Mouse (Mus musculus): ENCODE measurements at regions not wholly inside any gene's neighbourhood (a gene's known extent, or its start where the extent isn't known, plus 50 kb on each side); places are given as distances from the start of the nearest gene placed in this dataset.
"Not testable (repeated sequence)": the region's sequence is repeated elsewhere in the genome, so short reads cannot be mapped to it uniquely, and the experiment has no call there.

GRCm38 (mm10) chr1:51411726-51412125 lies 66.5 kb downstream of the Nabp1 start:
- Histone ChIP-seq H3K4me3 (no peak overlapping the region), H3K27ac (no peak overlapping the region)
- DNase-seq (ENCODE audit: extremely low spot score in 1 of 2, low spot score in 2 of 2) = no peak
- no peak for TF ChIP-seq CTCF (IDR thresholded peaks at IDR 0.05)
- intact Hi-C loops (cut with DNase I) = no loop called here

DNA sequence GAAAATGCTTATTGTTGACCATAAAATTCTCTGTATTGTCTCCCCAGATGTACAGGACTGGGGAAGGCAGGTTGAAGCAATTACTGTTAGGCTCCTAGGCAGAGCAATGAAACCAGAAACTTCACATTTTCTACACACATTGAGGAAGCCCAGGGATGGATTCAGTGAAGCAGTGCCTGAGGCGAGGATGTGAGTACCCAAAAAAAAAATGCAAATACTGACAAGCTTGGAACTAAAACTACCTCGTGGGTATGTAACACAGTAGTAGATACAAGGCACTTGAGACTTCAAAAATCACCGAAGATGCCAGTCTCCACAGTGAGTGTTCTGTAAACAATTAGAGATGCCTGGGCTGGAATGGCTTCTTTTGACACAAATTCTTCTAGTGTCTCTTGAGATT lies 74.6 kb downstream of the Nabp1 start:
- H3K4me3 ChIP-seq = no peak overlapping the region
- H3K27ac ChIP-seq = no peak overlapping the region
- no peak for DNase-seq (ENCODE audit: extremely low spot score in 1 of 2, low spot score in 2 of 2)
- TF ChIP-seq CTCF (IDR thresholded peaks at IDR 0.05) = no peak
- intact Hi-C loops (cut with DNase I) = no loop called here

- intact Hi-C loops (cut with DNase I) = no loop called here
- TF ChIP-seq CTCF (IDR thresholded peaks at IDR 0.05) = no peak
- no peak for DNase-seq (ENCODE audit: extremely low spot score in 1 of 2, low spot score in 2 of 2)
- H3K27ac ChIP-seq = no peak overlapping the region
- H3K4me3 ChIP-seq = no peak overlapping the region
Measured at GRCm38 (mm10) chr1:51402533-51402925, 75.7 kb downstream of the Nabp1 start.

DNA sequence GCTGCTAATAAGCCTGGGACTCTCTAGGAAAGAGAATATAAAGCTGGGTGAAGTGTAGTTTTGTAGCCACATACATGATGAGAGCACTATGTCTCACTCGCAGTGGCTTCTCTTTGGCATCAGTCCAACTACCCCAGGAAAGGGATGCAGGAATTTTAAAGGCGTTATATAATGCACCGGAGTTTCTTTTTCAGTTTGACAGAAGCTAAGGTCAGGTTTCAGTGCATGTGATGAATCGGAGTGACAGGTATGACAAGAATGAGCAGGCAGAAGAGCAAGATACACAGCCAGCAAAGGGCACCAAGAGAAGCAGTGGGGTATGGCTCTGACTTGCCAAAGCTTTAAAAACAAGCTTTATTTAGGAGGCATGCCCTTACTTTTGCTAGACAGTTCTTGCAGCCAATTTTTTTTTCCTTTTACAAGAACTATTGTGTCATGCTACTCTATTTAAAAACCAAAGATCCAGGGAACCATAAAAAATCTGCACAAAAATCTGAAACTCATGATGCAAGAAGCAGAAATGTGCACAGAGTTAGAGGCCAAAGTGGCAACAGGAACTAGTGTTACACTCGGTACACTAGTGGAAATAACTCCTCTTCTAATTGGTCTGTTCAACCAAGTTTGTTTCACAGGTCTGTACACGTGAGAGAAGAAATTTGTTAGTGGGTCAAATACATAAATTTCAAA lies 76.2 kb downstream of the Nabp1 start:
- intact Hi-C loops (cut with DNase I) = no loop called here
- no peak for DNase-seq (ENCODE audit: extremely low spot score in 1 of 2, low spot score in 2 of 2)
- Histone ChIP-seq H3K4me3 (no peak overlapping the region), H3K27ac (no peak overlapping the region)
- TF ChIP-seq CTCF (IDR thresholded peaks at IDR 0.05) = no peak

DNA sequence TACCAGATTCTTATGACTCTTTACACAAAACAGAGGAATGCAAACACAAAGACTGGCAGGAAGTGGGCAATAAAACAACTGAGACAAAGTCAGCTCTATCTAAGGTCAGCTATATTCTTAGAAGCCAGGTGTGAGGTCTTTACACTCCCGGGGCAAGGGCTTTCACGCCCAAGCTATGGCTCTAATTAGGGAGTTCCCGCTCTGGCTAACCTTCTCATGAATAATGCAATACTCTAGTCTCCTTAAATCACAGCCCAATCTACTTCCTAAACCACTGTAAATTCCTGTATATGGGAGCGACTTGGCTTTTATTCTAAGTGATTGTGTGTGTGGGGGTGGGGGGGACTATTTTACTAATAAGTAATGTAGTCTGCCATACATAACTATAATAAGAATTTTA lies 77.7 kb downstream of the Nabp1 start:
- DNase-seq (ENCODE audit: extremely low spot score in 1 of 2, low spot score in 2 of 2); H3K27ac ChIP-seq; intact Hi-C loops (cut with DNase I); H3K4me3 ChIP-seq: not testable (repeated sequence)

DNA sequence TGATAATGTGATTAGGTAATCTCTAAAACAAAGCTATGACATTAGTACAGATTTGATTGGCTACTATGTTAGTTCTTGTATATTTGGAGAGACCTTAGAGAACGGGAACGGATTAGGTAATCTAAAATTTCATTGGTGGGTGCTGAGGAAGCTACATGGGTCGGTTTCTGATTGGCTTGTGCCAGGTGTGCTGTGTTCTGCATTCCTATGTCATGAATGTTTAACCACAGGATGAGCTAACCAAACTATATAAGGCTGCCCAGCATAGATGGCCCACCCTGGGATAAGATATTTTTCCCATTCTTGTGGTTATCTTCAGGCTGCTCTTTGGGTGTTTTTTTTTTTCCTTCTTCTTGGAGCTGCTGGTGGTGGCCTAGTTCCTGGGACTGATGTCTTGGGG lies 91.4 kb downstream of the Nabp1 start:
- Histone ChIP-seq H3K27ac (no peak overlapping the region), H3K4me3 (no peak overlapping the region)
- no peak for TF ChIP-seq CTCF (IDR thresholded peaks at IDR 0.05)
- no peak for DNase-seq (ENCODE audit: extremely low spot score in 1 of 2, low spot score in 2 of 2)
- intact Hi-C loops (cut with DNase I) = no loop called here

GRCm38 (mm10) chr1:51384051-51384450 lies 94.2 kb downstream of the Nabp1 start:
- H3K27ac ChIP-seq = no peak overlapping the region
- TF ChIP-seq CTCF (IDR thresholded peaks at IDR 0.05) = no peak
- DNase-seq (ENCODE audit: extremely low spot score in 1 of 2, low spot score in 2 of 2) = no peak
- intact Hi-C loops (cut with DNase I) = no loop called here
- H3K4me3 ChIP-seq = no peak overlapping the region

- no peak for TF ChIP-seq CTCF (IDR thresholded peaks at IDR 0.05)
- Histone ChIP-seq H3K4me3 (no peak overlapping the region), H3K27ac (no peak overlapping the region)
- DNase-seq (ENCODE audit: extremely low spot score in 1 of 2, low spot score in 2 of 2) = peak; percentile 19 to 29
- intact Hi-C loops (cut with DNase I) = no loop called here
Measured at GRCm38 (mm10) chr1:51380240-51380639, 91.3 kb downstream of the Cavin2 start.

- no peak for TF ChIP-seq CTCF (IDR thresholded peaks at IDR 0.05)
- no peak for DNase-seq (ENCODE audit: extremely low spot score in 1 of 2, low spot score in 2 of 2)
- no peak overlapping the region for H3K4me3 ChIP-seq
- H3K27ac ChIP-seq = no peak overlapping the region
- intact Hi-C loops (cut with DNase I) = no loop called here
Measured at GRCm38 (mm10) chr1:51367587-51367986, 78.7 kb downstream of the Cavin2 start.

- Histone ChIP-seq H3K4me3 (no peak overlapping the region), H3K27ac (no peak overlapping the region)
- TF ChIP-seq CTCF (IDR thresholded peaks at IDR 0.05) = no peak
- no peak for DNase-seq (ENCODE audit: extremely low spot score in 1 of 2, low spot score in 2 of 2)
- intact Hi-C loops (cut with DNase I) = no loop called here
Measured at GRCm38 (mm10) chr1:51360095-51360494, 71.2 kb downstream of the Cavin2 start.
